ENCODE assay signal across 9 mouse cellular contexts in the genomic region with DNA sequence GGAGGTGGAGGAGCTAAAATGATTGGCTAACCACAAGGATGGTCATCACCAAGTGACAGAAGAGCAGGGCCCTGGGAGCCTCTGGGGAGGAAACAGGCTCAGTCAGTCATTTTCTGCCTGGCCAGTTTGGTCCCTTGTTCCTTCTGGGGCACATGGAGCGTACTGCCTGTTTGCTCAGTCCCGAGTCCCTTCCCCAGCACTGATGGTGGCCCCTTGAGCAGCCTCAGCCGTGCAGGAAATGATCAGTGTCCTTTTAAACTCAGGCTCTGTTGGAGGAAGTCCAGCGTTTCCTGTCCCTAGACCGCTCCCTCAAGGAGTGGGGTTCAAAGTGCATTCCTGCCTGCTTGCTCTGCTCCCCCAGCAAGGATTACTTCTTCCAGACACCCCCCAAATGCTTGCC. TPM values are rescaled to one million over a fixed set of nuclear protein-coding genes. Genes with fewer than 3 reads are reported as not detected.
DNase-seq lines count a peak whose midpoint lies in the region; ATAC-seq lines count a peak whose summit lies in the region.
"Had no signal": no experiment of that assay in that cellular context is flagged by ENCODE, and none has a peak within 500 bp of the region (broad histone marks: within the 10 kb centered on the region; RNA-seq: fewer than 3 reads in every experiment).

No protein-coding gene starts in this region.

- H3K36me3 ChIP-seq in midbrain, embryonic 13.5 days = no peaks in the 10 kb centered on the region
- H3K36me3 ChIP-seq in midbrain, embryonic 14.5 days (ENCODE audit: control insufficient read depth, insufficient read depth, low read length) = no peaks in the 10 kb centered on the region
- no peaks in the 10 kb centered on the region for H3K36me3 ChIP-seq in liver, embryonic 16.5 days (ENCODE audit: control insufficient read depth, insufficient read depth)
- no peaks in the 10 kb centered on the region for H3K36me3 ChIP-seq in midbrain, embryonic 15.5 days (replicated peaks)

- WGBS in midbrain, embryonic 13.5 days = 69% methylated on average over 5 of the region's 5 CpGs
- WGBS in midbrain, embryonic 14.5 days = 84% methylated on average over 5 of the region's 5 CpGs
- 20% methylated on average over 5 of the region's 5 CpGs for WGBS in liver, embryonic 16.5 days (ENCODE audit: insufficient replicate concordance)
- WGBS in midbrain, embryonic 15.5 days = 69% methylated on average over 5 of the region's 5 CpGs

- no peaks in the 10 kb centered on the region for H3K27me3 ChIP-seq in midbrain, embryonic 13.5 days
- 0 out of 2 replicates have a peak, but pooled peaks cover under 1% of the 10 kb centered on the region for H3K27me3 ChIP-seq in midbrain, embryonic 14.5 days (ENCODE audit: control insufficient read depth, insufficient read depth, low read length)
- H3K27me3 ChIP-seq in liver, embryonic 16.5 days (ENCODE audit: control insufficient read depth, insufficient read depth, low read depth, low read length) = peaks cover 19% of the 10 kb centered on the region
- H3K27me3 ChIP-seq in midbrain, embryonic 15.5 days (replicated peaks) = no peaks in the 10 kb centered on the region
- H3K27me3 ChIP-seq: Patski had no signal

- no peaks in the 10 kb centered on the region for H3K9me3 ChIP-seq in midbrain, embryonic 13.5 days
- H3K9me3 ChIP-seq in midbrain, embryonic 14.5 days (ENCODE audit: control insufficient read depth, low read length) = no peaks in the 10 kb centered on the region
- H3K9me3 ChIP-seq in liver, embryonic 16.5 days (replicated peaks; ENCODE audit: control insufficient read depth, low read length) = no peaks in the 10 kb centered on the region
- H3K9me3 ChIP-seq in midbrain, embryonic 15.5 days = no peaks in the 10 kb centered on the region

- peaks cover 32% of the 10 kb centered on the region for H3K4me1 ChIP-seq in midbrain, embryonic 13.5 days (replicated peaks)
- peaks cover 18% of the 10 kb centered on the region for H3K4me1 ChIP-seq in midbrain, embryonic 14.5 days (ENCODE audit: control insufficient read depth, insufficient read depth, low read length)
- H3K4me1 ChIP-seq in liver, embryonic 16.5 days (ENCODE audit: control insufficient read depth, low read depth, low read length) = peaks cover 16% of the 10 kb centered on the region
- peaks cover 27% of the 10 kb centered on the region for H3K4me1 ChIP-seq in midbrain, embryonic 15.5 days

- no peak overlapping the region for H3K4me2 ChIP-seq in midbrain, embryonic 13.5 days (replicated peaks)
- no peak overlapping the region for H3K4me2 ChIP-seq in midbrain, embryonic 14.5 days (ENCODE audit: low read length)
- H3K4me2 ChIP-seq in liver, embryonic 16.5 days (ENCODE audit: low read depth, low read length) = no peak overlapping the region
- H3K4me2 ChIP-seq in midbrain, embryonic 15.5 days = no peak overlapping the region

- no peak overlapping the region for H3K27ac ChIP-seq in midbrain, embryonic 13.5 days
- H3K27ac ChIP-seq in midbrain, embryonic 14.5 days (replicated peaks; ENCODE audit: low read depth, low read length) = no peak overlapping the region
- H3K27ac ChIP-seq in liver, embryonic 16.5 days (ENCODE audit: low read length) = no peak overlapping the region
- no peak overlapping the region for H3K27ac ChIP-seq in midbrain, embryonic 15.5 days

- H3K9ac ChIP-seq in midbrain, embryonic 13.5 days (replicated peaks) = peak overlapping the region; percentile 25; the same call in 1 of the 2 replicates
- no peak overlapping the region for H3K9ac ChIP-seq in midbrain, embryonic 14.5 days (replicated peaks; ENCODE audit: low read length)
- H3K9ac ChIP-seq in liver, embryonic 16.5 days (ENCODE audit: low read depth, low read length) = no peak overlapping the region
- H3K9ac ChIP-seq in midbrain, embryonic 15.5 days = no peak overlapping the region

- no peak for ATAC-seq in midbrain, embryonic 13.5 days
- no peak for ATAC-seq in midbrain, embryonic 14.5 days (ENCODE audit: low FRiP score, low TSS enrichment)
- 0 out of 2 replicates have a peak, but pooled peaks have one; percentile 27 for ATAC-seq in liver, embryonic 16.5 days (ENCODE audit: low read depth)
- no peak for ATAC-seq in midbrain, embryonic 15.5 days (replicated peaks)
- ATAC-seq: Patski had no signal

- DNase-seq in midbrain, embryonic 14.5 days = no peak
- peak; percentile 45 for DNase-seq in heart, postnatal 4 days
- no peak for DNase-seq in right cerebral cortex, adult 2 months (ENCODE audit: low spot score in 2 of 2)
- no peak for DNase-seq in gastrocnemius, adult 8-10 months (ENCODE audit: low spot score in 2 of 2)
- DNase-seq in layer of hippocampus, postnatal 14 days (ENCODE audit: low spot score in 2 of 2) = no peak

- H3K4me3 ChIP-seq in midbrain, embryonic 13.5 days (replicated peaks) = no peak overlapping the region
- no peak overlapping the region for H3K4me3 ChIP-seq in midbrain, embryonic 14.5 days (replicated peaks; ENCODE audit: low read depth, low read length)
- no peak overlapping the region for H3K4me3 ChIP-seq in liver, embryonic 16.5 days (ENCODE audit: low read depth, low read length)
- no peak overlapping the region for H3K4me3 ChIP-seq in midbrain, embryonic 15.5 days

RNA-seq across cellular contexts. Expression of a gene that starts 6.7 kb away (rescaled TPM):
- polyA plus RNA-seq in midbrain, embryonic 13.5 days (2015; fragmentation: Nextera tagmentation; extraction: Ambion mirVana) = 14.2 and 14.5 TPM in 2 replicates
- polyA plus RNA-seq in midbrain, embryonic 14.5 days (2014; fragmentation: Nextera tagmentation; extraction: Ambion mirVana) = 19.1 and 21.8 TPM in 2 replicates
- 1 to 10 TPM; 4.1 to 4.5 TPM for total RNA-seq in heart, postnatal 4 days (2021)
- 0.47 and 0.71 TPM in 2 replicates for polyA plus RNA-seq in liver, embryonic 16.5 days (2015; fragmentation: Nextera tagmentation; extraction: Ambion mirVana)
- total RNA-seq in gastrocnemius, adult 8-10 months (2022) = 1 to 10 TPM in 3 of 4 experiments, under 1 TPM in 1; 0.89 to 1.4 (median 1.2) TPM
- 100 to 1,000 TPM; 458 to 482 TPM for total RNA-seq in layer of hippocampus, postnatal 14 days (2021)
- 34.2 and 41.3 TPM in 2 replicates for polyA plus RNA-seq in midbrain, embryonic 15.5 days (2015; fragmentation: Nextera tagmentation; extraction: Ambion mirVana)

RNA-seq across cellular contexts. Expression of a gene that starts 31.8 kb away (rescaled TPM):
- polyA plus RNA-seq in midbrain, embryonic 13.5 days (2015; fragmentation: Nextera tagmentation; extraction: Ambion mirVana) = 0.46 TPM in 1 of 2 replicates, not detected in the other
- 0.81 TPM in 1 of 2 replicates, not detected in the other for polyA plus RNA-seq in midbrain, embryonic 14.5 days (2014; fragmentation: Nextera tagmentation; extraction: Ambion mirVana)
- total RNA-seq in heart, postnatal 4 days (2021) = under 1 TPM in 1 of 2 experiments, not detected in 1; 0.60 TPM
- polyA plus RNA-seq in liver, embryonic 16.5 days (2015; fragmentation: Nextera tagmentation; extraction: Ambion mirVana) = not detected in 2 replicates
- total RNA-seq in gastrocnemius, adult 8-10 months (2022) = under 1 TPM in 1 of 4 experiments, not detected in 3; 0.70 TPM
- 10 to 100 TPM in 1 of 2 experiments, 1 to 10 TPM in 1; 7.3 to 11.1 TPM for total RNA-seq in layer of hippocampus, postnatal 14 days (2021)
- polyA plus RNA-seq in midbrain, embryonic 15.5 days (2015; fragmentation: Nextera tagmentation; extraction: Ambion mirVana) = 0.50 and 0.74 TPM in 2 replicates

RNA-seq across cellular contexts. Expression of a gene that starts 33.1 kb away (rescaled TPM):
- not detected in 2 replicates for polyA plus RNA-seq in midbrain, embryonic 13.5 days (2015; fragmentation: Nextera tagmentation; extraction: Ambion mirVana)
- 0.67 TPM in 1 of 2 replicates, not detected in the other for polyA plus RNA-seq in midbrain, embryonic 14.5 days (2014; fragmentation: Nextera tagmentation; extraction: Ambion mirVana)
- total RNA-seq in heart, postnatal 4 days (2021) = not detected
- 0.27 and 0.37 TPM in 2 replicates for polyA plus RNA-seq in liver, embryonic 16.5 days (2015; fragmentation: Nextera tagmentation; extraction: Ambion mirVana)
- not detected for total RNA-seq in gastrocnemius, adult 8-10 months (2022)
- total RNA-seq in layer of hippocampus, postnatal 14 days (2021) = under 1 TPM; 0.17 to 0.18 TPM
- polyA plus RNA-seq in midbrain, embryonic 15.5 days (2015; fragmentation: Nextera tagmentation; extraction: Ambion mirVana) = 0.14 TPM in 1 of 2 replicates, not detected in the other
- polyA plus RNA-seq: Patski had no signal

RNA-seq across cellular contexts. Expression of a gene that starts 59.6 kb away (rescaled TPM):
- 56.1 and 61.6 TPM in 2 replicates for polyA plus RNA-seq in midbrain, embryonic 13.5 days (2015; fragmentation: Nextera tagmentation; extraction: Ambion mirVana)
- 54.9 and 56.0 TPM in 2 replicates for polyA plus RNA-seq in midbrain, embryonic 14.5 days (2014; fragmentation: Nextera tagmentation; extraction: Ambion mirVana)
- total RNA-seq in heart, postnatal 4 days (2021) = 100 to 1,000 TPM; 237 to 239 TPM
- polyA plus RNA-seq in liver, embryonic 16.5 days (2015; fragmentation: Nextera tagmentation; extraction: Ambion mirVana) = 55.3 and 61.8 TPM in 2 replicates
- 100 to 1,000 TPM; 372 to 412 (median 383) TPM for total RNA-seq in gastrocnemius, adult 8-10 months (2022)
- total RNA-seq in layer of hippocampus, postnatal 14 days (2021) = 10 to 100 TPM; 80.7 to 97.6 TPM
- polyA plus RNA-seq in midbrain, embryonic 15.5 days (2015; fragmentation: Nextera tagmentation; extraction: Ambion mirVana) = 56.8 and 58.3 TPM in 2 replicates

RNA-seq across cellular contexts. Expression of a gene that starts 59.7 kb away (rescaled TPM):
- polyA plus RNA-seq in midbrain, embryonic 13.5 days (2015; fragmentation: Nextera tagmentation; extraction: Ambion mirVana) = 202 and 203 TPM in 2 replicates
- 166 and 200 TPM in 2 replicates for polyA plus RNA-seq in midbrain, embryonic 14.5 days (2014; fragmentation: Nextera tagmentation; extraction: Ambion mirVana)
- 10 to 100 TPM; 84.5 to 91.1 TPM for total RNA-seq in heart, postnatal 4 days (2021)
- 37.5 TPM in 2 replicates for polyA plus RNA-seq in liver, embryonic 16.5 days (2015; fragmentation: Nextera tagmentation; extraction: Ambion mirVana)
- 10 to 100 TPM; 25.4 to 55.4 (median 29.0) TPM for total RNA-seq in gastrocnemius, adult 8-10 months (2022)
- total RNA-seq in layer of hippocampus, postnatal 14 days (2021) = 10 to 100 TPM; 76.1 to 88.0 TPM
- 211 and 217 TPM in 2 replicates for polyA plus RNA-seq in midbrain, embryonic 15.5 days (2015; fragmentation: Nextera tagmentation; extraction: Ambion mirVana)
